Mouse (Mus musculus): ENCODE data around the gene Smim15. TPM values are rescaled to one million over a fixed set of nuclear protein-coding genes. Genes with fewer than 3 reads are reported as not detected.

The Smim15 gene
- polyA plus RNA-seq, 1 experiment from 2014 or later, result 90.2 TPM

DNA sequence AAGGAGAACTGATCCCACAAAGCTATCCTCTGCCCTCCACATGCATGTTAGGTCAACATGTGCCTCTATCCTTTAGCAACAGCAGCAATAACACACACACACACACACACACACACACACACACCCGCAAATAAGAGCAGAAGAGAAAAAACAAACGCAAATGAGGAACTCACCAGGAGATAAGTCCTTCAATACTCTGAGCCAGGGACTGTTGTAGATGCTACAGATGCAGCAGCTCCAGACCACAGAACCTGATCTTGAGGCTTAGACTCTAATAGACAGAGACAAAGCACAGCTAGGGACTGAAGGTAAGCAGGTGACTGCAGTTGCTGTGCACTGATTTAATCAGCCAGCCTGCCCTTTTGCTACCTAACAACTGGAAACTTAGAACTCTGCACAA lies 21.8 kb downstream of the Smim15 start:
- Histone ChIP-seq H3K36me3 (ENCODE audit: insufficient read depth, low read length) (no peaks in the 10 kb centered on the region), H3K27me3 (ENCODE audit: insufficient read depth, low read length) (no peaks in the 10 kb centered on the region), H3K27ac (no peak overlapping the region), H3K9me3 (replicated peaks; ENCODE audit: low read length) (no peaks in the 10 kb centered on the region), H3K4me2 (ENCODE audit: low read length) (no peak overlapping the region), H3K9ac (ENCODE audit: low read depth, low read length) (no peak overlapping the region), H3K4me3 (replicated peaks; ENCODE audit: low read depth, low read length) (no peak overlapping the region), H3K4me1 (replicated peaks; ENCODE audit: insufficient read depth, low read length) (0 out of 2 replicates have a peak, but pooled peaks cover under 1% of the 10 kb centered on the region)
- DNase-seq (ENCODE audit: low spot score), result no peak
- WGBS, result 88% methylated on average over 2 of the region's 2 CpGs
- no peak for TF ChIP-seq CTCF (IDR thresholded peaks at IDR 0.05; ENCODE audit: low read depth)
- ATAC-seq (replicated peaks; ENCODE audit: low FRiP score, low read depth), result no peak

DNA sequence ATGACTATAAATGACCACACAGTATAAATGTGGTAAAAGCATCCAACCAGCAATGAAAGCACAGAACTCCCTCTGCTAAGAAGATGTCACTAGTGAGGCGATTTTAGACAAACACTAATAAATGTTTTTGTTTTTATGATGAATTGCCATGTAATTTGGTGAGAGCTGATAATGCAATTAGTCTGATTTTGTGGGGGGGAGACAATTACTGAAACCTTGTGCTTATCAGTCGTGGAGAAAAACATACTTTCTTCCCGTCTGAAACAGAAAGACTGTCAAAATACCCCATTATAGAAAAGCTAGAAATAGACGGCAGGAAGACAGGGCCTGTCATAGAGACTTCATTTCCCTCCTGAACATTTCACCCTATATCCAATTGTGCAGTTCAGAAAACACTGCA lies 24.9 kb downstream of the Smim15 start:
- 63% methylated on average over 4 of the region's 4 CpGs for WGBS
- Histone ChIP-seq H3K27me3 (ENCODE audit: insufficient read depth, low read length) (no peaks in the 10 kb centered on the region), H3K4me1 (replicated peaks; ENCODE audit: insufficient read depth, low read length) (no peaks in the 10 kb centered on the region), H3K4me3 (replicated peaks; ENCODE audit: low read depth, low read length) (no peak overlapping the region), H3K27ac (no peak overlapping the region), H3K36me3 (ENCODE audit: insufficient read depth, low read length) (no peaks in the 10 kb centered on the region), H3K4me2 (ENCODE audit: low read length) (no peak overlapping the region), H3K9ac (ENCODE audit: low read depth, low read length) (no peak overlapping the region), H3K9me3 (replicated peaks; ENCODE audit: low read length) (no peaks in the 10 kb centered on the region)
- no peak for TF ChIP-seq CTCF (IDR thresholded peaks at IDR 0.05; ENCODE audit: low read depth)
- no peak for DNase-seq (ENCODE audit: low spot score)
- ATAC-seq (replicated peaks; ENCODE audit: low FRiP score, low read depth), result no peak

DNA sequence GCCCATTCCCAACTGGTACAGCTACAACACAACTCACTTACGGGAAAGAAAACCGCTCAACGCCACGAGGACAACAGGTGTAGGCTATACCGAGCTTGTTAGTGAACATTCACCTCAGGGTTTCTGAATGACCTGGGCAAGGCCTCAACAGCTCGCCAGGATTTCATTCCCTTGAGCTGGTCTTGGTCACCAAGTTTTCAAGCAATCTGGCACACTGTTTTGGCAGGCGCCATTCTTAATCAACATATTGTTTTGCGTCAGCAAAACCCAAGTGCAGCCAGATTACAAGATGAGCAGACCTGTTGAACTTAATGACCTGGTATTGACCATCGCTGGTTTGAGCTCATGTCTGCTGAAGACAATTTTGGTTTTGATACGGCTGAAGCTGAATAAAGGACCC lies 25.9 kb downstream of the Smim15 start:
- no peak overlapping the region for H3K9ac ChIP-seq (ENCODE audit: low read depth, low read length)
- no peak for DNase-seq (ENCODE audit: low spot score)

DNA sequence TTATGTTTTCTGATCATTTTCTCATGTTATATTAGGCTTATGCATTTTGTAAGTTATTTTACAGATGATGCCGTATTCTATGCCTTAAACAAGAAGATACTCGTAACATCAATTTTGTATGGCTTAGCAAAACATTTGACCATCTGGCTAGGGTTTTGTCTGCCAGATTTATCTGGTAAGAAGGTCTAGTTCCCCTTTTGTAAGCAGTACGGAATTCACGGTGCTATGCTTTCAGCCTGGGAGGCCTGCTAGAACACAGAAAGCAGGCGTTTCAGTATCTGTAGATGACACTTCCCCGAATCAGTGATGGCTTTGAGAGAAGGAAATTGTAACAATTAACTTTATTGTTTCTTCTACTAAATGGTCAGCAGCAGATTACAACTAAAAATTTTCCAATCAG lies 33.2 kb downstream of the Smim15 start:
- Histone ChIP-seq H3K27me3 (ENCODE audit: insufficient read depth, low read length) (no peaks in the 10 kb centered on the region), H3K9me3 (replicated peaks; ENCODE audit: low read length) (no peaks in the 10 kb centered on the region), H3K4me1 (replicated peaks; ENCODE audit: insufficient read depth, low read length) (no peaks in the 10 kb centered on the region), H3K27ac (no peak overlapping the region), H3K9ac (ENCODE audit: low read depth, low read length) (no peak overlapping the region), H3K4me2 (ENCODE audit: low read length) (no peak overlapping the region), H3K4me3 (replicated peaks; ENCODE audit: low read depth, low read length) (no peak overlapping the region), H3K36me3 (ENCODE audit: insufficient read depth, low read length) (no peaks in the 10 kb centered on the region)
- WGBS, result 80% methylated on average over 6 of the region's 6 CpGs
- DNase-seq (ENCODE audit: low spot score) (no peak), ATAC-seq (replicated peaks; ENCODE audit: low FRiP score, low read depth) (no peak)
- no peak for TF ChIP-seq CTCF (IDR thresholded peaks at IDR 0.05; ENCODE audit: low read depth)

More for the DNA sequence above, 25.9 kb downstream of the Smim15 start:
- no peak for ATAC-seq (replicated peaks; ENCODE audit: low FRiP score, low read depth)
- no peak overlapping the region for H3K4me2 ChIP-seq (ENCODE audit: low read length)
- no peaks in the 10 kb centered on the region for H3K4me1 ChIP-seq (replicated peaks; ENCODE audit: insufficient read depth, low read length)
- H3K9me3 ChIP-seq (replicated peaks; ENCODE audit: low read length), result no peaks in the 10 kb centered on the region
- 97% methylated on average over 10 of the region's 10 CpGs for WGBS
- no peak overlapping the region for H3K27ac ChIP-seq
- no peak overlapping the region for H3K4me3 ChIP-seq (replicated peaks; ENCODE audit: low read depth, low read length)
- H3K27me3 ChIP-seq (ENCODE audit: insufficient read depth, low read length), result no peaks in the 10 kb centered on the region
- TF ChIP-seq CTCF (IDR thresholded peaks at IDR 0.05; ENCODE audit: low read depth), result no peak
- H3K36me3 ChIP-seq (ENCODE audit: insufficient read depth, low read length), result no peaks in the 10 kb centered on the region

DNA sequence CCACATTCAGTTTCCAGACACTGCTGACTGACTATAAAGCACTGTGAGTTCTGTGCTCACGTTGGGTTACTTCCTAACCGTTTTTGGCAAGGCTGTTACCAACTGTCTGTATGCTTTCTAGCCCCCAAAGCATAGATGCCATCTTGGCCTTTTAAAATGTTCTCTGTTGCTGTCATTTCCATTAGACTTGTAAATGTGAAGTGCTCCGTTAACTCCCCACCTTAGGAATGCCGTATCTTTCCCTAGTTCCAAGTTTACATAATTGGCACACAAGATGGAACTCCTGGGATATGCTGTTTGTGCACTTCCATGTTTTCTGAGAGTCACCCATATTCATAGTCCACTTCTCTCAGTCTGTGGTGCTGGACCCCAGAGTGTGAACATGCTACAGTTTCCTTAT lies 33.7 kb downstream of the Smim15 start:
- Histone ChIP-seq H3K9ac (ENCODE audit: low read depth, low read length) (no peak overlapping the region), H3K36me3 (ENCODE audit: insufficient read depth, low read length) (no peaks in the 10 kb centered on the region), H3K4me3 (replicated peaks; ENCODE audit: low read depth, low read length) (no peak overlapping the region), H3K4me1 (replicated peaks; ENCODE audit: insufficient read depth, low read length) (no peaks in the 10 kb centered on the region), H3K27ac (no peak overlapping the region), H3K9me3 (replicated peaks; ENCODE audit: low read length) (no peaks in the 10 kb centered on the region), H3K27me3 (ENCODE audit: insufficient read depth, low read length) (no peaks in the 10 kb centered on the region), H3K4me2 (ENCODE audit: low read length) (no peak overlapping the region)
- ATAC-seq (replicated peaks; ENCODE audit: low FRiP score, low read depth), result no peak
- 75% methylated on average over 4 of the region's 4 CpGs for WGBS
- no peak for DNase-seq (ENCODE audit: low spot score)
- TF ChIP-seq CTCF (IDR thresholded peaks at IDR 0.05; ENCODE audit: low read depth), result no peak

DNA sequence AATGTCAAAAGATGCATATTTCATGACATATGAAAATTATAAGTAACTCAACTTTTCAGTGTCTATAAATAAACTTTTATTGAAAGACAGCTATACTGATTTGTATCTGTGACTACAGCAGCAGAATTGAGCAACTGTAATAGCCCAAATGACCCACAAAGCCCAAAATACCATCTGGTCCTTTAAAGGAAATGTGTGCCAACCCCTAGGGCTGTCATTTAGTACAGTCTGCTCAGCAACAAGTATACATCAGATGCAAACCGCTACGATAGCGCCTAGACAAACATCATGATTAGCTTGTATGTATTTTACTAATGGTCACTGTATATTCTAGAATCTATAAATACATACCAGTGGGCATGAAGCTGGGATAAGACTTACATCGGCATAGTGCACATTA lies 39.8 kb downstream of the Smim15 start:
- 95% methylated on average over 4 of the region's 4 CpGs for WGBS

DNA sequence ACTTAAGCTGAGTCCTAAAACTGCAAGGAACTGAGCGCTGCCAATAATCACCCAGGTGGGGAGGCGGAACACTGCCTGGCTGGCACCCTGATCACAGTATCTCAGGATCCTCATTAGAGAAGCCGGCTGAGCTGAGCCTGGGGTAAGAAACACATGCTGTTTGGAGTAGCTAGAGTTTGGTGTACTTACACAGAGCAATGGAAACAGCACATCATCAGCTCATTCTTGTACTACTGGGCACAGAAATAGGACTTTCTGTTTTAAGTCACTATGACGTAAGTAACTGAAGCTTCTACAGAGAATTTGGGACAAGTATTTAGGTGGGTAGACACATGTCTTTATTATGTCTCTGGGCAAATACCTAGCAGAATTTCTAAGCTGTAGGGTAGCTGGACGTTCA lies 41.8 kb downstream of the Smim15 start:
- DNase-seq (ENCODE audit: low spot score) (no peak), ATAC-seq (replicated peaks; ENCODE audit: low FRiP score, low read depth) (no peak)
- no peaks in the 10 kb centered on the region for H3K27me3 ChIP-seq (ENCODE audit: insufficient read depth, low read length)
- H3K27ac ChIP-seq, result no peak overlapping the region
- WGBS, result 80% methylated on average over 5 of the region's 5 CpGs
- H3K4me3 ChIP-seq (replicated peaks; ENCODE audit: low read depth, low read length), result no peak overlapping the region
- H3K9ac ChIP-seq (ENCODE audit: low read depth, low read length), result no peak overlapping the region
- H3K4me2 ChIP-seq (ENCODE audit: low read length), result no peak overlapping the region
- TF ChIP-seq CTCF (IDR thresholded peaks at IDR 0.05; ENCODE audit: low read depth), result no peak
- H3K36me3 ChIP-seq (ENCODE audit: insufficient read depth, low read length), result no peaks in the 10 kb centered on the region
- H3K4me1 ChIP-seq (replicated peaks; ENCODE audit: insufficient read depth, low read length), result no peaks in the 10 kb centered on the region
- no peaks in the 10 kb centered on the region for H3K9me3 ChIP-seq (replicated peaks; ENCODE audit: low read length)

More for the DNA sequence above, 39.8 kb downstream of the Smim15 start:
- Histone ChIP-seq H3K27me3 (ENCODE audit: insufficient read depth, low read length) (no peaks in the 10 kb centered on the region), H3K4me2 (ENCODE audit: low read length) (no peak overlapping the region), H3K9me3 (replicated peaks; ENCODE audit: low read length) (no peaks in the 10 kb centered on the region), H3K4me1 (replicated peaks; ENCODE audit: insufficient read depth, low read length) (no peaks in the 10 kb centered on the region), H3K27ac (no peak overlapping the region), H3K36me3 (ENCODE audit: insufficient read depth, low read length) (no peaks in the 10 kb centered on the region), H3K4me3 (replicated peaks; ENCODE audit: low read depth, low read length) (no peak overlapping the region), H3K9ac (ENCODE audit: low read depth, low read length) (no peak overlapping the region)
- TF ChIP-seq CTCF (IDR thresholded peaks at IDR 0.05; ENCODE audit: low read depth), result no peak
- DNase-seq (ENCODE audit: low spot score), result no peak
- no peak for ATAC-seq (replicated peaks; ENCODE audit: low FRiP score, low read depth)
